Mouse (Mus musculus) ES-E14 (cell line): ENCODE results near the gene Grin1.

Experiments used
- CHD2 ChIP-seq: IDR thresholded peaks from 2 replicates; pipeline ENCODE4 v1.6.1; 2014; ENCODE audit warnings: mild to moderate bottlenecking, low read depth, low read length, inconsistent platforms
- ZNF384 ChIP-seq: IDR thresholded peaks from 2 replicates; pipeline ENCODE4 v1.6.1; 2012; ENCODE audit warnings: low read depth, low read length, inconsistent platforms

DNA sequence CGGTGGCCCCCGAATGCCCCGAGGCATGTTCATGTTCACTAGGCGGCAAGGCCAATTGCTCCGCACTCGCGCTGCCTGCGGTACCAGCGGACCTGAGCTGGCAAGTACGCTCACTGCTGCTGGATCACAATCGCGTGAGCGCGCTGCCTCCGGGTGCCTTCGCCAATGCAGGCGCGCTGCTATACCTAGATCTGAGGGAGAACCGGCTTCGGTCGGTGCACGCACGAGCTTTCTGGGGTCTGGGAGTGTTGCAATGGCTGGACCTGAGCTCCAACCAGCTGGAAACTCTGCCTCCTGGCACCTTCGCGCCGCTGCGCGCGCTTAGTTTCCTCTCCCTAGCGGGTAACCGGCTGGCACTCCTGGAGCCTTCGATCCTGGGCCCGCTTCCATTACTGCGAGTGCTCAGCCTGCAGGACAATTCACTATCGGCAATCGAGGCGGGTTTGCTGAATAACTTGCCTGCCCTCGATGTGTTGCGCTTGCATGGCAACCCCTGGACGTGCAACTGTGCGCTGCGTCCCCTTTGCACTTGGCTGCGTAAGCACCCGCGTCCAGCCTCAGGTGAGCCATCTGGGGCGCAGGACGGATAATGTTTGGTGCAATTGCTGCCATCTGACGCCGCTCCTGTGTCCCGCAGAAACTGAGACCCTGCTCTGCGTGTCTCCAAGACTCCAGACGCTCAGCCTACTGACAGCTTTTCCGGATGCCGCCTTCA lies 28.7 kb downstream of the Grin1 start:
- no peak for TF ChIP-seq CHD2
- no peak for TF ChIP-seq ZNF384
